Mouse (Mus musculus) lung, postnatal 0 days (tissue): ENCODE data around the gene Kmt2c.

Source experiments
- CTCF ChIP-seq: IDR thresholded peaks from 2 replicates; pipeline ENCODE4 v1.5.1; 2016; ENCODE audit warnings: antibody characterized with exemption, mild to moderate bottlenecking
- EP300 ChIP-seq: IDR thresholded peaks from 2 replicates; pipeline ENCODE4 v1.6.1; 2016; ENCODE audit warnings: antibody characterized with exemption, mild to moderate bottlenecking, control low read depth

GRCm38 (mm10) chr5:25283988-25284387 lies 214.6 kb downstream of the Kmt2c start:
- no peak for TF ChIP-seq CTCF
- TF ChIP-seq EP300: no peak
